Mouse (Mus musculus): Measurements from ENCODE around the gene Gabrg3. TPM values are rescaled to one million over a fixed set of nuclear protein-coding genes. Genes with fewer than 3 reads are reported as not detected.
A peak's percentile ranks its signal among the peaks of the same experiment; 100 is the strongest.

Gabrg3 gene
- polyA plus RNA-seq, 1 experiment from 2014 or later, result 2.2 TPM

GRCm38 (mm10) chr7:57071435-57072160, 315.4 kb downstream of the Gabrg3 start:
- Histone ChIP-seq H3K27ac (ENCODE audit: low read depth, low read length) (no peak overlapping the region), H3K9ac (ENCODE audit: low read length) (no peak overlapping the region), H3K4me3 (ENCODE audit: low read depth, low read length) (no peak overlapping the region), H3K4me1 (ENCODE audit: control insufficient read depth, insufficient read depth, low read length) (no peaks in the 10 kb centered on the region), H3K36me3 (ENCODE audit: control insufficient read depth, insufficient read depth, low read length) (no peaks in the 10 kb centered on the region), H3K4me2 (ENCODE audit: low read length) (no peak overlapping the region), H3K27me3 (replicated peaks; ENCODE audit: control insufficient read depth, insufficient read depth, low read length) (no peaks in the 10 kb centered on the region), H3K9me3 (replicated peaks; ENCODE audit: control insufficient read depth, low read length) (no peaks in the 10 kb centered on the region)
- DNase-seq (ENCODE audit: low spot score) (peak; percentile 34), ATAC-seq (no peak)
- 81% methylated on average over 2 of the region's 2 CpGs for WGBS

GRCm38 (mm10) chr7:57065398-57065797, 321.6 kb downstream of the Gabrg3 start:
- H3K27ac ChIP-seq (ENCODE audit: low read depth, low read length), result no peak overlapping the region
- no peak overlapping the region for H3K4me2 ChIP-seq (ENCODE audit: low read length)
- ATAC-seq (no peak), DNase-seq (ENCODE audit: low spot score) (no peak)
- H3K4me3 ChIP-seq (ENCODE audit: low read depth, low read length), result no peak overlapping the region
- no peaks in the 10 kb centered on the region for H3K4me1 ChIP-seq (ENCODE audit: control insufficient read depth, insufficient read depth, low read length)
- H3K9ac ChIP-seq (ENCODE audit: low read length), result no peak overlapping the region
- H3K36me3 ChIP-seq (ENCODE audit: control insufficient read depth, insufficient read depth, low read length), result no peaks in the 10 kb centered on the region
- WGBS, result 89% methylated on average over 3 of the region's 3 CpGs
- H3K27me3 ChIP-seq (replicated peaks; ENCODE audit: control insufficient read depth, insufficient read depth, low read length), result no peaks in the 10 kb centered on the region
- no peaks in the 10 kb centered on the region for H3K9me3 ChIP-seq (replicated peaks; ENCODE audit: control insufficient read depth, low read length)

- H3K4me2 ChIP-seq (ENCODE audit: low read length), result no peak overlapping the region
- WGBS, result 63% methylated on average over 1 of the region's 1 CpGs
- no peaks in the 10 kb centered on the region for H3K4me1 ChIP-seq (ENCODE audit: control insufficient read depth, insufficient read depth, low read length)
- no peak overlapping the region for H3K27ac ChIP-seq (ENCODE audit: low read depth, low read length)
- H3K9me3 ChIP-seq (replicated peaks; ENCODE audit: control insufficient read depth, low read length), result no peaks in the 10 kb centered on the region
- H3K9ac ChIP-seq (ENCODE audit: low read length), result no peak overlapping the region
- peak; percentile 68; the same call in 1 of the 2 replicates for ATAC-seq
- H3K36me3 ChIP-seq (ENCODE audit: control insufficient read depth, insufficient read depth, low read length), result no peaks in the 10 kb centered on the region
- no peak overlapping the region for H3K4me3 ChIP-seq (ENCODE audit: low read depth, low read length)
- peak; percentile 54 for DNase-seq (ENCODE audit: low spot score)
- no peaks in the 10 kb centered on the region for H3K27me3 ChIP-seq (replicated peaks; ENCODE audit: control insufficient read depth, insufficient read depth, low read length)
Observed at GRCm38 (mm10) chr7:57050906-57051635, 335.9 kb downstream of the Gabrg3 start.

GRCm38 (mm10) chr7:57037861-57038421, 349.0 kb downstream of the Gabrg3 start:
- Histone ChIP-seq H3K9ac (ENCODE audit: low read length) (no peak overlapping the region), H3K36me3 (ENCODE audit: control insufficient read depth, insufficient read depth, low read length) (no peaks in the 10 kb centered on the region), H3K9me3 (replicated peaks; ENCODE audit: control insufficient read depth, low read length) (no peaks in the 10 kb centered on the region), H3K4me2 (ENCODE audit: low read length) (no peak overlapping the region), H3K27me3 (replicated peaks; ENCODE audit: control insufficient read depth, insufficient read depth, low read length) (no peaks in the 10 kb centered on the region), H3K4me1 (ENCODE audit: control insufficient read depth, insufficient read depth, low read length) (no peaks in the 10 kb centered on the region), H3K4me3 (ENCODE audit: low read depth, low read length) (no peak overlapping the region), H3K27ac (ENCODE audit: low read depth, low read length) (no peak overlapping the region)
- WGBS, result 7% methylated on average over 2 of the region's 2 CpGs
- ATAC-seq, result peak; percentile 61; the same call in 1 of the 2 replicates
- peak; percentile 40 for DNase-seq (ENCODE audit: low spot score)

GRCm38 (mm10) chr7:57000585-57001261, 386.3 kb downstream of the Gabrg3 start:
- no peaks in the 10 kb centered on the region for H3K9me3 ChIP-seq (replicated peaks; ENCODE audit: control insufficient read depth, low read length)
- ATAC-seq (no peak), DNase-seq (ENCODE audit: low spot score) (no peak)
- no peaks in the 10 kb centered on the region for H3K36me3 ChIP-seq (ENCODE audit: control insufficient read depth, insufficient read depth, low read length)
- no peak overlapping the region for H3K4me2 ChIP-seq (ENCODE audit: low read length)
- H3K4me3 ChIP-seq (ENCODE audit: low read depth, low read length), result no peak overlapping the region
- 86% methylated on average over 3 of the region's 3 CpGs for WGBS
- H3K9ac ChIP-seq (ENCODE audit: low read length), result no peak overlapping the region
- H3K27ac ChIP-seq (ENCODE audit: low read depth, low read length), result no peak overlapping the region
- H3K27me3 ChIP-seq (replicated peaks; ENCODE audit: control insufficient read depth, insufficient read depth, low read length), result no peaks in the 10 kb centered on the region
- H3K4me1 ChIP-seq (ENCODE audit: control insufficient read depth, insufficient read depth, low read length), result no peaks in the 10 kb centered on the region

GRCm38 (mm10) chr7:56997713-56998624, 389.0 kb downstream of the Gabrg3 start:
- no peaks in the 10 kb centered on the region for H3K9me3 ChIP-seq (replicated peaks; ENCODE audit: control insufficient read depth, low read length)
- H3K4me1 ChIP-seq (ENCODE audit: control insufficient read depth, insufficient read depth, low read length), result no peaks in the 10 kb centered on the region
- no peak overlapping the region for H3K4me2 ChIP-seq (ENCODE audit: low read length)
- H3K27me3 ChIP-seq (replicated peaks; ENCODE audit: control insufficient read depth, insufficient read depth, low read length), result no peaks in the 10 kb centered on the region
- no peak overlapping the region for H3K9ac ChIP-seq (ENCODE audit: low read length)
- H3K27ac ChIP-seq (ENCODE audit: low read depth, low read length), result no peak overlapping the region
- 93% methylated on average over 2 of the region's 2 CpGs for WGBS
- no peak for ATAC-seq
- no peak for DNase-seq (ENCODE audit: low spot score)
- H3K4me3 ChIP-seq (ENCODE audit: low read depth, low read length), result no peak overlapping the region
- no peaks in the 10 kb centered on the region for H3K36me3 ChIP-seq (ENCODE audit: control insufficient read depth, insufficient read depth, low read length)

- WGBS, result 83% methylated on average over 1 of the region's 2 CpGs
- H3K4me1 ChIP-seq (ENCODE audit: control insufficient read depth, insufficient read depth, low read length), result no peaks in the 10 kb centered on the region
- H3K9me3 ChIP-seq (replicated peaks; ENCODE audit: control insufficient read depth, low read length), result no peaks in the 10 kb centered on the region
- H3K36me3 ChIP-seq (ENCODE audit: control insufficient read depth, insufficient read depth, low read length), result no peaks in the 10 kb centered on the region
- H3K27ac ChIP-seq (ENCODE audit: low read depth, low read length), result no peak overlapping the region
- no peaks in the 10 kb centered on the region for H3K27me3 ChIP-seq (replicated peaks; ENCODE audit: control insufficient read depth, insufficient read depth, low read length)
- H3K9ac ChIP-seq (ENCODE audit: low read length), result no peak overlapping the region
- no peak overlapping the region for H3K4me2 ChIP-seq (ENCODE audit: low read length)
- peak; percentile 54; the same call in 1 of the 2 replicates for ATAC-seq
- no peak overlapping the region for H3K4me3 ChIP-seq (ENCODE audit: low read depth, low read length)
- peak; percentile 70 for DNase-seq (ENCODE audit: low spot score)
Observed at GRCm38 (mm10) chr7:56946398-56946797, 440.6 kb downstream of the Gabrg3 start.

- no peak overlapping the region for H3K9ac ChIP-seq (ENCODE audit: low read length)
- no peaks in the 10 kb centered on the region for H3K36me3 ChIP-seq (ENCODE audit: control insufficient read depth, insufficient read depth, low read length)
- no peak overlapping the region for H3K4me3 ChIP-seq (ENCODE audit: low read depth, low read length)
- WGBS, result 96% methylated on average over 2 of the region's 2 CpGs
- no peak overlapping the region for H3K27ac ChIP-seq (ENCODE audit: low read depth, low read length)
- DNase-seq (ENCODE audit: low spot score) (no peak), ATAC-seq (no peak)
- H3K27me3 ChIP-seq (replicated peaks; ENCODE audit: control insufficient read depth, insufficient read depth, low read length), result no peaks in the 10 kb centered on the region
- no peak overlapping the region for H3K4me2 ChIP-seq (ENCODE audit: low read length)
- H3K9me3 ChIP-seq (replicated peaks; ENCODE audit: control insufficient read depth, low read length), result no peaks in the 10 kb centered on the region
- H3K4me1 ChIP-seq (ENCODE audit: control insufficient read depth, insufficient read depth, low read length), result no peaks in the 10 kb centered on the region
Observed at GRCm38 (mm10) chr7:56941606-56942005, 445.4 kb downstream of the Gabrg3 start.

Measured in forebrain, embryonic 14.5 days (tissue).